Mouse (Mus musculus) yolk sac, embryonic 10.5 days (tissue): ENCODE data around the gene Fam120a.

Experiments used
- DNase-seq: peaks from one replicate; pipeline ENCODE4 v3.0.0-alpha.2; 2017; ENCODE audit warnings: low spot score

Gene Fam120a

DNA sequence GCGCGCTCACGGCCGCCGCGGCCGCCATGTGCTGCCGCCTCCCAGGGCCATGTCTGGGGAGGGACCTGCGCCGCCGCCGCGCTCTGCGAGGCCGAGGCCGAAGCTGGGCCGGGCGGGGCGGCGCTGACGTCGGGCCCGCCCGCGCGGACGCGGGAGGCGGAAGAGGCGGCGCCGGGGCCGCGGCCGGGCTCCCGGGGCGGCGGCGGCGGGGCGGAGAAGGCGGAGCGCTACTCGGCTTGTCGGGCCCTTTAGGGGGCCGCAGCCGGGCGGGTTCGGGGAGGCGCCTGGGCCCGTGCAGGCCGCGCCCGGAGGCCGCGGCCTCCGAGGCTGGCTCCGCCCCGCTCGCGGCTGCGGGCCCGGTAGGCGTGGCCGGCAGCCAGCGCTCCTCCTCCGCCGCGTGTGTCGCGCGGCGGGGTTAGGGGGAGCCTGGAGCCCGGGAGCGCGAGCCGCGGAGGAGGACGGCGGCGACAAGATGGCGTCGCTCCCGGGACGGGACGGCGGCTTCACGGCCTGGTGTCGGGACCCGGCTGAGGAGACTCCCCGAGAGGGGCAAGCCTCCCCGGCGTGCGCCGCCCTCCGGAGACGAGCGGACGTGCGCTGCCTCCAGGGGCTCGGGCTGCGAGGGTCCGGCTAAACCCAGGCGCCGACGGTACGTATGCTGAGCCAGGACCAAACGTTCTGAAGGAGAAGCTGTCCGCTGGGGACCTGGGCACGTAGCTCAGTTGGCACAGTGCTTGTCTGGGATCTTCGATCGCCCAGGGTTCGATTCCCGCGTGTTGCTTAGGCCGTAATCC is at the start of gene Fam120a:
Gene Fam120a (minus strand): TSS at position 62 of the 794 bp plus-strand sequence.
- peak; percentile 85 for DNase-seq

DNA sequence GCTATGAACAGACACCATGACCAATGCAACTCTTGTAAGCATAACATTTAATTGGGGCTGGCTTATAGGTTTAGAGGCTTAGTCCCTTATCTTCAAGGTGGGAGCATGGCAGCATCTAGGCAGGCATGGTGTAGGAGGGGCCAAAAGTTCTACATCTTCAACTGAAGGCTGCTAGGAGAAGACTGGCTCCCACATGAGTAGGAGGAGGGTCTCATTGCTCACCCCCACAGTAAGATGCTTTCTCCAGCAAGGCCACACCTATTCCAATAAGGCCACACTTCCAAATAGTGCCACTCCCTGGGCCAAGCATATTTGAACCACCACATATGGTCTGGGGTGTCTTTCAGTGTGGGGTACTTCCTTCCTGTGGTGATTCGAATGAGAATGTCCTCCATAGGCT is 49.6 kb upstream of the Fam120a start:
- DNase-seq: no peak

DNA sequence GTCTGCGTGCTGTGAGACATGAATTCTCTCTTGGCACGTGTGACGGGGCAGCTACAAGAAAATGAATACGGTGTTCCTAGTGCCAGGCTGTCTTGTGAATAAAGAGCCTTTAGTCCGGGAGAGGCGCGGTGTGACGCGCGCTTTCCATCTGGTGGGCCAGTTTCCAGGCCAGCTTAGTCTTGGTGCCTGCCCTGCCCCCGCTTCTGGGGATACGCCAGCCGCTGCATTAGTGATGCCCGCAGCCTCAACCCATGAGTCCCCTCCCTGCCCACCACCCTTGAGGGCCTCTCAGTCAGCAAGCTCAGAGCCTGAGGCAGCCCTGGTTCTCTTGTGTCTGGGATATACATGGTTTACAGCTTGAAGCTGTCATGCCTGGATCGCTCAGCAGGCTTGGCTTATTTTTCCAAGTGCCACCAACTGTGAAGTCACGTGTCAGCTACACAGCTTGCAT is 48.5 kb upstream of the Fam120a start:
- no peak for DNase-seq

DNA sequence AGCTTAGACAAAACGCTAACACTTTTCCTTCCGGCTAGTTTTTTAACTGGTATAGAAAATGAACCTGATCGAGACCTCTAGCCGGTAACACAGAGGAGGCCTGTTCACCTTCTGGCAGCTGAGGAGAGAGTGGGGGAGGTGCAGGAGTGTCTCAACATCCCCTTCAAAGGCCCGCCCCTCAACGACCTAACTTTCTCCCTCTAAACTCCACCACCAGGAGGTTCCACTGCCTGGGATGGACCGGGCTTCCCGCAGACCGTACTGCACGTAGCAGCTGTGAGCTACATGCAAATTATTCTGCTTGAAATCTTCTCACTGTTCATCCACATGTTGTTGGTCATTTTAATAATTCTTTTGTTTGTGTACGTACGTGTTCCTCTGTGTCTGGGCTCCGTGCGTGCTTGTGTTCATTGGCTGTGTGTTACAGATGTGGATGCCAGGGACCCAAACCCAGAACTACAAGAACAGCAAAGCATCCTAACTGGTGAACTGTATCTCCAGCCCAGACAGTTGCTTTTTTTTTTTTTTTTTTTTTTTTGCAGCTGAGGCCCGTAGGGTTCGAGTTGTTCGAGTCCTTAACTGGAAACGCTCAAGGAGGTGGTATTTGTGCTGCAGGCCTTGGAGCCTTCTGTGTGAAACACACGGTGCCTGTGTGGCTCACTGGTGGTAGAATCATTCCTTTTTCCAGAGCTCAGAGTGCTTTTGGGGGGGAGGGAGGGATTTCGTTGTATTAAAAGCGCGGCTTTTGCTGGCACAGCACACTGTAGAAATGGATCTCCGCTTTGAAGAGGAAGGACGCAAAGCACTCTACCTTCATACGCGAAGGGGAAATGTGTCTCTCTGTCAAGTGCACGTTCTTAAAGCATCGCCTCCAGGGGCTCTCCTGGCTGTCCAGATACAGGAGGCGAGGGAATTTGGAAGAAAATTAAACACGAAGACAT is 47.8 kb upstream of the Fam120a start:
- peak; percentile 31 for DNase-seq

DNA sequence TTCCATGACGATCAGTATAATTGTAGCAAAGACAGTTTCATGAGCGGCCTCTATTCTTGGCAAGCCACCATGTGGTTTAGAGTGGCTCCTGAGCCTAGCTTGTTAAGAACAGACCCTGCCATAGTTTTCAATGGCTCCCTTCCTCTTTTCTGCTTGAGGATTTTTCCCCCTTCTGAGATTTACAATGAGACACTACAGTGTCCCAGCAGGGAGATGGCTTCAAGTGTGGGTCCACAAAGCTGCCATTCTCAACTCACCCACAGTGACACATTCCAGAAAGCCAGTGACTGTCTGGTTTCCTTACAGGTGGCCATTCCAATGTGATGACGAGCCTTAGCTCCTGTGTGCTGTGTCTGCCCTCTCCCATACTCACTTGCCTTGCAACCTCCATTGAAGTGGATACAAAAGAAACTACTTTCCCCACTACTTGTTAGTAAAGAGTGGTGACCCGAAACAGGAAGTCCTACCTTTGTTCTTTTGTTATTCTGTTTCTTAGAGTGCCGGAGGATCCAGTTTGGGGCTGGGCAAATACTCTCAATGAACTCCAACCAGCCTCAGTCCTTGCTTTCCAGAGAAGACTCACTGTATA is 45.5 kb upstream of the Fam120a start:
- no peak for DNase-seq

- DNase-seq: no peak
These were observed 33.9 kb upstream of the Fam120a start for GRCm38 (mm10) chr13:49001691-49002090.

- DNase-seq: peak; percentile 64
These were observed 30.8 kb upstream of the Fam120a start for GRCm38 (mm10) chr13:48998591-48998990.

- DNase-seq: no peak
These were observed 28.9 kb upstream of the Fam120a start for GRCm38 (mm10) chr13:48996731-48997130.

DNA sequence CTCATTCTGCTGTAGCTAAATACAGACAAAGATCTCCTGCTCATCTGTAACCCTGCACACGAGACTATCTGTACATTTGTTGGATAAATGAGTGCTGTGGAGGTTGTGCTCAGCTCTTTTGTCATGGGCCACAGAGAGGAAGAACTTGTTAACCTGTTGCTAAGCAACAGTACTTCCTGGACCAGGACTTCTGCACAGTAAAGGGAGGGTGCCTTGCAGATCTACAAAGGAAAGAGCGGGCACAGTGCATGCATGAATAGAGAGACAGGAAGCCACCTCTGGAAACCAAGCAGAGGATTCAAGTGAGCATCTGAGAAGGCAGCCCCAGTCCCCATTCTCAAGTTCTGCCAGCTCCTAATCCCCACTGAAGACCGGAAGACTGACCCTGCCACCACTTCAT is 27.1 kb upstream of the Fam120a start:
- no peak for DNase-seq

GRCm38 (mm10) chr13:48992914-48993313 is 25.1 kb upstream of the Fam120a start:
- DNase-seq: no peak

- DNase-seq: no peak
These were observed 22.3 kb upstream of the Fam120a start for GRCm38 (mm10) chr13:48990138-48990537.

GRCm38 (mm10) chr13:48982482-48983098 is 14.8 kb upstream of the Fam120a start:
- peak; percentile 57 for DNase-seq

- no peak for DNase-seq
These were observed 11.3 kb upstream of the Fam120a start for GRCm38 (mm10) chr13:48979069-48979468.

DNA sequence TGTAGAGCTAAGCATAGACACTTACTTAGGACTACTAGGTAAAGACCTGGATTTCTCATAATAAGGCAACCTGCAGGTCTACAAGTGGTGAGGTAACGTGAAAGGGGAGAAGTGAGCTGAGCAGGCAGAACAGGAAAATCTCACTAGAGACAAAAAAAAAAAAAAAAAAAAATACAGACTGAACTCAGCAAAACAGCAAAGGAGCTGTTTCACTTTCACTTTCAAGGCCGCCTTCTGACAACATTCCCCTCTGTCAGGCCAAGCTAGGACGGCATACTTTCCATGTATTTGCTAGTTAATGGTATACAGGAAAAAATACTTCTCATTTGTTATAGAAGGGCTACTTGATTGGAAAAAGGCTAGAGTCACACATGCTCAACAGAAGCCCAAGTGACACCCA is 10.0 kb upstream of the Fam120a start:
- DNase-seq: no peak

DNA sequence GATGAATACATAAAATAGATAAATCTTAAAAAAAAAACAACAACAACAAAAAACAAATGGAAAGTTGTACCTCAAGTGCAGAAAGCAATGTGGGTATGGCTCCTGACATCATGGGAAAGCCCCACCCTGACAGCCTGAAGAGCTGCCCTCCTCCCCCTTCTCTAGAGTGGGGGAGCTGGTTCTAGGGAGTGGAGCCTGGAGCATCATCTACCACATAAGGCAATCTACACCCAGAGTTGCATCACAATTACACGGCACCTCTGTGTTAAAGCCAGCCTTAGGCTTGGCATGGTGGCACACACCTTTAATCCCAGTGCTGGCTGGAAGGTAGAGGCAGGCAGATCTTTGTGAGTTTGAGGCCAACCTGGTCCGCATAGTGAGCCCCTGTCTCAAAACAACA is 6.9 kb upstream of the Fam120a start:
- DNase-seq: no peak

- DNase-seq: no peak
These were observed 6.4 kb upstream of the Fam120a start for GRCm38 (mm10) chr13:48974266-48974665.

DNA sequence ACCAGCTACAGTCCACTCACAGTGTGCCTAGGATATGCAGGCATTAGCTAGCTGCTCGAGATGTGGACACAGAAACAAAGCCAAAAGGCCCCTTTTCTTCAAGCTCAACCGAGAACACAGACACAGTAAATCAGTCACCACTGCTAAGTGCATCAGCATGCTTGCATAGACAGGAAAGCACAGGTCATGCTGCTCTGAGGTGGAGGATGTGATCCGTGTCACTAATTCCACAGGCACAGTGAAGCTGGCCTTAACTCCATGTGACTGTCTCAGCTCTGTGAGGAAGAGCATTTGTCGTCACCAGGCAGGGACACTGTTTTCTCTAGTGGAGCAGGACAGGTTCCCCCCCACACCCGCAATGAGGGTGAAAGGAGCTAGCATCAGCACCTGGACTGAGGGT is 5.4 kb upstream of the Fam120a start:
- DNase-seq: no peak

- peak; percentile 82 for DNase-seq
These were observed 3.2 kb upstream of the Fam120a start for GRCm38 (mm10) chr13:48971033-48971432.

DNA sequence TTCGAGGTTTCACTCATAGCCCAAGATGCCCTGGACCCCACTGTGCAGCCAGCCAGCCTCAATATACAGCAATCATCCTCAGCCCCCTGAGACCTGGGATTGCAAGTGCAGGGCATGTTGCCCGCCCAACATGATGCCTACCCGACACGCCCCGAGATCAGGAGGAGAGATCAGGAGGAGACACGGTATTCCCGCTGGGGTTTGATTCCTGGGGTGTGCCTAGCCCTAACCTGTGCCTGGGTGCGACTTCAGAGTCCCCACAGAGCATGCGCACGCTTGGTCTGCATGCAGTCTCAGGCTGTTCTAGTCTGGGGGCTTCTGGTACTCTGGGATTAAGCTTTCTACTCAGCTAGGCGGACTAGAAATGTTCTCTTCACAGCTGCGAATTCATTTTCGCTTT is 2.7 kb upstream of the Fam120a start:
- no peak for DNase-seq

GRCm38 (mm10) chr13:48968750-48969088 is 902 bp upstream of the Fam120a start:
- DNase-seq: no peak

DNA sequence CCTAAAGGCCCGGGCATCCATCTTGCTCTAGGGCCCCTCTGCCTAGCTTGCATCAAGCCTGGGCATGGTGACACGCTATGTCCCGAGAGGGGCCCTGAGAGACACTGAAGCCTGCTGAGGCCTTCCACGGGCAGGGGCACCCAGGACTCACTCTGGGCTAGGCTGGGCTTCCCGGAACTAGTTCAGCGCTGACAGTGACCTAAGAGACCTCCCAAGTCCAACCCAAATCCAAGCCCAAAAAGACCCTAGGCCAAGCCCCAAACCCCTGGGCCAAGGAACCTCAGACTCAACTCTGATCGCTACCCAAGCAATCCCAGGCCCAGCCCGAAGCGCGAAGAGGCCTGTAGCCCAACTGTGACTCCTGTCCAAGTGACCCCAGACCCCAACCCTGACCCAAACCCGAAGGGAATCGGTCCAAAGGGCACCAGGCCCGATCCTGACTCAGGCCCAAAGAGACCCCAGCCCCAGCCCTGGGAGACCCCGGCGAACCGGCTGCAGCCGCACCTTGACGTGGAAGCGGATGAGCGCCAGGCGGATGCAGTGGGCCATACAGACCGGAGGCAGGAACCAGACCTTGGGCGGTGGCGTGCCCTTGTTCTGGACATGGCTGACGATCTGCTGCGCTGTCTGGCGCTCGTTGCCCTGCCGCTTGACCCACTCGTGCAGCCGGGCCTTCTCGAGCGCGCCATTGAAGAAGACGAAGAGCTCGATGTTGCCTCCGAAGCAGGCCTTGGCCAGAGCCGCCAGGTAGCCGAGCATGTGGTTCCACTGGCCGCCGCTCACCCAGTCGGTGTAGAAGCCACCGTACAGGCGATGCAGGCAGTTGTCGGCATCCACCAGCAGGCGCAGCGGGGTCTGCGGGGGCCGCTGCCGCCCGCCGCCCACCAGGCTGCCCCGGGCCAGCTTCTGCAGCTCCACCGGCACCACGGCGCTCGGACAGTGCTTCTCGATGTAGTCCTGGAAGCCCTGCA is 681 bp downstream of the Fam120a start:
- peak; percentile 60 for DNase-seq
